Mouse (Mus musculus): ENCODE results near the gene Pprc1. TPM values are rescaled to one million over a fixed set of nuclear protein-coding genes. Genes with fewer than 3 reads are reported as not detected.

The Pprc1 gene
- polyA plus RNA-seq, 1 experiment from 2014 or later: 30.6 TPM

GRCm38 (mm10) chr19:46035971-46036370 lies 8.7 kb upstream of the Pprc1 start:
- Histone ChIP-seq H3K36me3 (peaks cover 58% of the 10 kb centered on the region), H3K4me2 (no peak overlapping the region), H3K9me3 (replicated peaks) (no peaks in the 10 kb centered on the region), H3K27ac (ENCODE audit: poor library complexity, severe bottlenecking) (0 out of 2 replicates have a peak overlapping the region, but pooled peaks have one; percentile 98), H3K9ac (no peak overlapping the region), H3K4me3 (no peak overlapping the region), H3K4me1 (replicated peaks) (peaks cover 43% of the 10 kb centered on the region), H3K27me3 (replicated peaks) (no peaks in the 10 kb centered on the region)
- 88% methylated on average over 13 of the region's 13 CpGs for WGBS
- no peak for ATAC-seq (ENCODE audit: insufficient number of reproducible peaks, low FRiP score)

- Histone ChIP-seq H3K9me3 (replicated peaks) (no peaks in the 10 kb centered on the region), H3K27me3 (replicated peaks) (no peaks in the 10 kb centered on the region), H3K36me3 (peaks cover 53% of the 10 kb centered on the region), H3K27ac (ENCODE audit: poor library complexity, severe bottlenecking) (peak overlapping the region; percentile 98; the same call in 1 of the 2 replicates), H3K9ac (peak overlapping the region; percentile 97), H3K4me1 (replicated peaks) (peaks cover 50% of the 10 kb centered on the region), H3K4me2 (peak overlapping the region; percentile 93), H3K4me3 (peak overlapping the region; percentile 87)
- WGBS: 68% methylated on average over 13 of the region's 13 CpGs
- no peak for ATAC-seq (ENCODE audit: insufficient number of reproducible peaks, low FRiP score)
Measured at GRCm38 (mm10) chr19:46036477-46037242, 8.0 kb upstream of the Pprc1 start.

- ATAC-seq (ENCODE audit: insufficient number of reproducible peaks, low FRiP score): no peak
- peak overlapping the region; percentile 87 for H3K4me3 ChIP-seq
- H3K27ac ChIP-seq (ENCODE audit: poor library complexity, severe bottlenecking): peak overlapping the region; percentile 98
- H3K4me1 ChIP-seq (replicated peaks): peaks cover 57% of the 10 kb centered on the region
- H3K9ac ChIP-seq: peak overlapping the region; percentile 97
- peak overlapping the region; percentile 93 for H3K4me2 ChIP-seq
- H3K27me3 ChIP-seq (replicated peaks): no peaks in the 10 kb centered on the region
- WGBS: 7% methylated on average over 6 of the region's 6 CpGs
- no peaks in the 10 kb centered on the region for H3K9me3 ChIP-seq (replicated peaks)
- H3K36me3 ChIP-seq: peaks cover 45% of the 10 kb centered on the region
Measured at GRCm38 (mm10) chr19:46037243-46037924, 7.3 kb upstream of the Pprc1 start.

- H3K4me1 ChIP-seq (replicated peaks): peaks cover 65% of the 10 kb centered on the region
- 20% methylated on average over 13 of the region's 13 CpGs for WGBS
- ATAC-seq (ENCODE audit: insufficient number of reproducible peaks, low FRiP score): no peak; the same call in 1 of the 2 replicates
- no peaks in the 10 kb centered on the region for H3K27me3 ChIP-seq (replicated peaks)
- peak overlapping the region; percentile 93 for H3K4me2 ChIP-seq
- peak overlapping the region; percentile 97 for H3K9ac ChIP-seq
- H3K4me3 ChIP-seq: peak overlapping the region; percentile 87
- no peaks in the 10 kb centered on the region for H3K9me3 ChIP-seq (replicated peaks)
- H3K27ac ChIP-seq (ENCODE audit: poor library complexity, severe bottlenecking): peak overlapping the region; percentile 98
- peaks cover 38% of the 10 kb centered on the region for H3K36me3 ChIP-seq
Measured at GRCm38 (mm10) chr19:46037925-46038850, 6.5 kb upstream of the Pprc1 start.

DNA sequence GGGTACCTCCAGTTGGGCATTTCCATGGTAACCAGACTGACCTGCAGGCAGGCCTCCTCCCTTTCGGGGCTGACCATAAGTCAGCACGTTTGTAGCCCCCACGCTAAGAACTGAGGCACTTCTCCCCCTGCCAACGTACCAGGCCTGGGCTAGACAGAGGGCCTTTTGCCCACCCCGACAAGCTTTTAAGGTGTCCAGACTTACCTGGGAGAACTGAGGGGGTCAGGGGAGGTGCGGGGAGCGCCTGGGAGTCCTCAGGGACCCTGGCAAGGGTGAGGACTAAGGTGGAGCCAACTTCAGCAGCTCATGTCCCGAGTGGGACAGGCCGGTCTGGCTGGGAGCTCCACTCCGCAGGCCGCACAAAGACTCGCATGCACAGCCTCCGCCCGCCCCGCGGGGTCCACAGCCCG lies 5.8 kb upstream of the Pprc1 start:
- 0% methylated on average over 17 of the region's 17 CpGs for WGBS
- Histone ChIP-seq H3K4me1 (replicated peaks) (peaks cover 72% of the 10 kb centered on the region), H3K9ac (peak overlapping the region; percentile 97), H3K4me2 (peak overlapping the region; percentile 93), H3K4me3 (peak overlapping the region; percentile 87), H3K9me3 (replicated peaks) (no peaks in the 10 kb centered on the region), H3K27me3 (replicated peaks) (no peaks in the 10 kb centered on the region), H3K36me3 (peaks cover 33% of the 10 kb centered on the region), H3K27ac (ENCODE audit: poor library complexity, severe bottlenecking) (peak overlapping the region; percentile 98)
- ATAC-seq (ENCODE audit: insufficient number of reproducible peaks, low FRiP score): peak; percentile 22; the same call in 1 of the 2 replicates

- WGBS: 2% methylated on average over 29 of the region's 30 CpGs
- Histone ChIP-seq H3K4me3 (peak overlapping the region; percentile 87), H3K9me3 (replicated peaks) (no peaks in the 10 kb centered on the region), H3K27ac (ENCODE audit: poor library complexity, severe bottlenecking) (peak overlapping the region; percentile 98), H3K27me3 (replicated peaks) (no peaks in the 10 kb centered on the region), H3K4me1 (replicated peaks) (peaks cover 76% of the 10 kb centered on the region), H3K4me2 (peak overlapping the region; percentile 93), H3K36me3 (peaks cover 27% of the 10 kb centered on the region), H3K9ac (peak overlapping the region; percentile 97)
- ATAC-seq (ENCODE audit: insufficient number of reproducible peaks, low FRiP score): peak; percentile 85
Measured at GRCm38 (mm10) chr19:46039478-46039877, 5.2 kb upstream of the Pprc1 start.

DNA sequence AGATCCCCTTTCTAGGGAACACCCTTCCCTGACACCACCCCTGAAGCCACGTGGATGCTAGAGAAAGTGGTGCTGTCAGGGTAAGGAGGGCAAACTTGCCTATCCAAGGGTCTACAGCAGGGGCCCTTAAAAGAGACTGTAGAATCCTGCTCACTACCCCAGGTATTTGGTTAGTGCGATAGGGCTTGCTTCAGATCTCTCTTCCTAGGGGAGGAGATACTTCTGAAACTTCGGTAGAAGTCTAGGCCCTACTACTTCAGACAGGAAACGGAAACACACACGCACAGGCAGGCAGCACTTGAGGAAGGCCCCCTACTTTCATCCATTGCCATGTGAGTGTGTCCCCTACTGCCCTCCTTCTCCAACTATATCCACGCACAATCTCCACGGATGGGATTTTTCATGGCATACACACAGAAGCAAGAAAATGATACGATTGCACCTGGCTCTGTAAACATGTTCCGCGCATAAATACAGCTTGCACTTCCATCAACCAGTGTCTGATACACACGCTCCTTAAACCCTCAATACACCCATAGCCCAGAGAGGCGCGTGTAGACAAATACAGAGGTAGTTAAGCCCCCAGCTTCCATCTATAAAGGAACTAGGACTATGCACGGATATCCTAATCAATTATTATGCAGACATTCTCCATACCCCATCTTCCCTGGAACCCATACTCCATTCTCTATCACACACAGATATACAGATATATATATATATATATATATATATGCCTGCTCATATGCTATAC lies 4.4 kb upstream of the Pprc1 start:
- Histone ChIP-seq H3K4me2 (peak overlapping the region; percentile 93), H3K9ac (peak overlapping the region; percentile 97), H3K36me3 (peaks cover 19% of the 10 kb centered on the region), H3K9me3 (replicated peaks) (no peaks in the 10 kb centered on the region), H3K27me3 (replicated peaks) (no peaks in the 10 kb centered on the region), H3K4me3 (peak overlapping the region; percentile 87), H3K27ac (ENCODE audit: poor library complexity, severe bottlenecking) (peak overlapping the region; percentile 98), H3K4me1 (replicated peaks) (peaks cover 76% of the 10 kb centered on the region)
- WGBS: 44% methylated on average over 14 of the region's 14 CpGs
- no peak for ATAC-seq (ENCODE audit: insufficient number of reproducible peaks, low FRiP score)

GRCm38 (mm10) chr19:46041299-46041932 lies 3.3 kb upstream of the Pprc1 start:
- ATAC-seq (ENCODE audit: insufficient number of reproducible peaks, low FRiP score): no peak
- Histone ChIP-seq H3K27me3 (replicated peaks) (no peaks in the 10 kb centered on the region), H3K27ac (ENCODE audit: poor library complexity, severe bottlenecking) (peak overlapping the region; percentile 98), H3K9ac (peak overlapping the region; percentile 99), H3K4me2 (peak overlapping the region; percentile 75), H3K4me1 (replicated peaks) (peaks cover 77% of the 10 kb centered on the region), H3K9me3 (replicated peaks) (no peaks in the 10 kb centered on the region), H3K36me3 (peaks cover 8% of the 10 kb centered on the region; the same call in 1 of the 2 replicates), H3K4me3 (peak overlapping the region; percentile 94)
- 23% methylated on average over 7 of the region's 7 CpGs for WGBS

DNA sequence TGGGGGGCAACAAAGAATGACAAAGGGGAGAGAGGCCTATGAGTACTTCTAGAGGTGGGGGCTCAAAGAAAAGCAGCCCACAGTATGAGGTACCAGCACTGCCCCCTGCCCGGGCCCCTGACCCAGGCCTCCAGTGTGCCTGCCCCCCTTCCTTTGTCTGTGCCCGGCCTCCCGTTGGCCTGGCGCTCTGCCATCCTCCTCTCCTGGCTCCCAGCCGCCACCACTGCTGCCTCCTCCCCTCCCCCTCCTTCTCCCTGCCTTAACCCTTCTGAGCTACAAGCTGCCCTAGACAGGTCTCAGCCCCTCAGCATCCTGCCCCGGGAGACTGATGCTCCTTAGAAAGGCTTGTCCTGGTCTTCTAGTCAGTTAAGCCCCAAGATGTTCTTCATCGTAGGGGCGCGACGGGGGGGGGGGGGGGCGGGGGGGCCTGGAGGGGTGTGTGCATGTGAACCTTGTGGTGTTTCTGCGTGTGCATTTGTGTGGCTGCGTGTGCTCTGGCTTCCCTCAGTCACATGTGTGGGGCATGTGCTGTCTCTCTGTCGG lies 2.7 kb upstream of the Pprc1 start:
- 2% methylated on average over 14 of the region's 14 CpGs for WGBS
- peak; percentile 44 for ATAC-seq (ENCODE audit: insufficient number of reproducible peaks, low FRiP score)
- 0 out of 2 replicates have a peak, but pooled peaks cover 3% of the 10 kb centered on the region for H3K36me3 ChIP-seq
- H3K9ac ChIP-seq: peak overlapping the region; percentile 99
- H3K4me1 ChIP-seq (replicated peaks): peaks cover 77% of the 10 kb centered on the region
- H3K9me3 ChIP-seq (replicated peaks): no peaks in the 10 kb centered on the region
- H3K27ac ChIP-seq (ENCODE audit: poor library complexity, severe bottlenecking): peak overlapping the region; percentile 98
- no peaks in the 10 kb centered on the region for H3K27me3 ChIP-seq (replicated peaks)
- peak overlapping the region; percentile 75 for H3K4me2 ChIP-seq
- peak overlapping the region; percentile 94 for H3K4me3 ChIP-seq

Data from heart, embryonic 12.5 days (tissue).